Mouse (Mus musculus): ENCODE data around the gene Gm20431.

- TF ChIP-seq CTCF (conservative IDR thresholded peaks at IDR 0.05; ENCODE audit: low read length) (no peak), POU5F1 (IDR thresholded peaks at IDR 0.05; ENCODE audit: borderline replicate concordance, low read length) (no peak)
These were observed 97.6 kb downstream of the Gm20431 start for GRCm38 (mm10) chr2:167563703-167564102.
